Mouse (Mus musculus) spleen, adult 2 months (tissue): ENCODE measurements around the gene Awat2.

Experiments used
- CTCF ChIP-seq: fragments of 200-500 bp; IDR thresholded peaks from 2 replicates; pipeline ENCODE4 v1.5.1; 2011; ENCODE audit warnings: mild to moderate bottlenecking, inconsistent platforms; ENCODE audit not compliant: insufficient read depth, insufficient read length, insufficient replicate concordance; ENCODE audit errors: extremely low read depth
- POLR2A ChIP-seq: fragments of 200-500 bp; IDR thresholded peaks from 2 replicates; pipeline ENCODE4 v1.6.1; 2011; ENCODE audit warnings: low read depth, low read length, inconsistent platforms

DNA sequence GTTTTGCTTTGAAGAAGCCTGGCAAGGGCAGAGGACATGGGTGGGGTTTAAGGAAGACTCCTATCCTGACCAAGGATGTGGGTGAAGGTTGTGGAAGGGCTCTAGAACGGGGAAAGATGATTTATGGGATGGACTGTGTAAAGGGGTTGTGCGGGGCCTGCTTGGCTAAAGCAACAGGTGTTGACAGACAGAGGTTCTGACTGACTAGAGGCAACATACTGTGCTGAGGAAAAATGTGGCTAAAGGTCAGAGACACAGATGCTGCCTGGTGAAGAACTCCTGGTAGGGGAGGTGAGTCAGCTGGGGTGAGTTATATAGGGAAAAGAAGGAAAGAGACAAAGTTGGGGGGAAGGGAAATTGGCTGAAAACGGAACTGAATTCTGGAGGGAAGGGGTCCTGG, 10.2 kb downstream of the Awat2 start:
- TF ChIP-seq POLR2A (no peak), CTCF (no peak)
